Mouse (Mus musculus) stomach, postnatal 0 days (tissue): ENCODE results near the gene Hnrnph1.

Experiments
- CTCF ChIP-seq: IDR thresholded peaks from 2 replicates; pipeline ENCODE4 v1.5.1; 2016; ENCODE audit warnings: antibody characterized with exemption, low read depth, mild to moderate bottlenecking, moderate library complexity
- EP300 ChIP-seq: optimal IDR thresholded peaks from 2 replicates; pipeline ENCODE3; 2016; ENCODE audit warnings: antibody characterized with exemption

DNA sequence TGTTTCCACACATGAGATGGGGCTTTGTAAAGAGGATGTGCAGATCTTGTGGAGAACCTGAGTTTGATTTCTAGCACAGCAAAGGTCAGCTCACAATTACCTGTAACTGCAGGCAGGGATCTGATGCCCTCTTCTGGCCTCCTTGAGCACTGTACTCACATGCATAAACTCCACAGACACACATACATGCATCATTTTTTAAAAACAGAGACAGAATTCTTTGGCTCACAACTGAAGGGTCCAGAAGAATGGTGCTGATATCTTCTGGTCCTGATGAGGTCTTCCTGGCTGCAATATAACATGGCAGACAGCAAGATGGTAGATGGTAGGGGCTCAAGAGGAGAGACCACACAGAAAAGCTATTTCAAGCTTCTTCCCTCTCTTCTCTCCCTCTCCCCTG is 22.6 kb upstream of the Hnrnph1 start, which contains the start of gene Cby3:
- peak; percentile 17; the same call in 1 of the 2 replicates for TF ChIP-seq CTCF
- TF ChIP-seq EP300: no peak
